Mouse (Mus musculus) macrophage (primary cell): ENCODE results near the gene Gcn1l1. TPM values are rescaled to one million over a fixed set of nuclear protein-coding genes. Genes with fewer than 3 reads are reported as not detected.

Experiments
- H3K27ac ChIP-seq: fragments of 350-480 bp; formaldehyde crosslinking; 2 replicates; pipeline ENCODE4 v1.9.0; 2021
- H3K36me3 ChIP-seq: fragments of 350-480 bp; formaldehyde crosslinking; 2 replicates; pipeline ENCODE4 v1.9.0; 2021; ENCODE audit errors: inconsistent target
- H3K4me3 ChIP-seq: fragments of 350-480 bp; formaldehyde crosslinking; 2 replicates; pipeline ENCODE4 v1.9.0; 2021; ENCODE audit errors: inconsistent target
- H3K79me2 ChIP-seq: fragments of 350-480 bp; formaldehyde crosslinking; 2 replicates; pipeline ENCODE4 v1.9.0; 2021; ENCODE audit errors: inconsistent target
- WGBS: methylation state at CpG from one replicate; pipeline ENCODE4 v1.1.7; 2026; ENCODE audit warnings: inconsistent platforms; ENCODE audit not compliant: missing documents; 5-methylcytosine and 5-hydroxymethylcytosine counted together
- polyA plus RNA-seq: library from polyadenylated mRNA; stranded (reverse); fragments of 250-400 nt; gene quantifications from 3 replicates; pipeline ENCODE4 v1.2.4, GENCODE M21; 2018; ENCODE audit warnings: inconsistent platforms

Gcn1l1 gene
- polyA plus RNA-seq, 1 experiment from 2014 or later: 12.9 TPM

DNA sequence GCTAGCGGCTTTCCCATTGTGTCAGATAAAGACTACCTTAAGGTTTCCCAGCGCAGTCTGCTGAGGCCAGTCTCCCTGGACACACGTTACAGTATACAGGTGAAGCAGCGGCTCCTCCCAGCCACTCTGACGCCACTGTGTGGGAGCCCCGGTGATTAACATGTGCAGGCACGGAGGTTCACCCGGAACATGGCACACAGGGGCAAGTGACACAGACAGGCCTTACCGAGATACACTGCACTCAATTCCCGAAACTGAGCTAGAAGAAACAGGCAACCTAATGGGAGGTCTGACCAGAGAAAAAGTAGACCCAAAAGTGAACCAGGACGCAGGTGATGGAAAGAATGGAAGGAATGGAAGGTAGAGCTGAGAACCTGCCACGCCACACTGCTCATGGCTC lies 88.7 kb downstream of the Gcn1l1 start:
- Histone ChIP-seq H3K36me3 (no peaks in the 10 kb centered on the region), H3K79me2 (no peaks in the 10 kb centered on the region), H3K4me3 (no peak overlapping the region), H3K27ac (no peak overlapping the region)
- 93% methylated on average over 12 of the region's 12 CpGs for WGBS

DNA sequence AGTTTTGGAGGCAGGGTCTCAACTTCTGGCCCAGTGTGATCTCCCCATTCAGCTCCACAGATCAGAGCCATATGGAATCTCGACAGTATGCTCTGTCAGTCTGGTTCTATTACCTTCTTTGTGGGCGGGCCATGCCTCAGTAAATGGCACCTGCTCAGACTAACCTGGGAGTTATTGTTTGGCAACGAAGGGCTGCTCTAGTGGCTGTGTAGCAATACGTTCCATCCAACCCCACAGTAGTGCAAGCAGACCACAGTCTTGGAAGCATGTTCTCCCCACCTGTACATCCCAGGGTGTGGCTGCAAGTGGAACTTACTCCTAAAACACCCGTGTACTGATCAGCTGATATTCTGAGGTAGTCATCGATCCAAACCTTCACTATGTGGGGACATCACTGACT lies 91.6 kb downstream of the Gcn1l1 start:
- WGBS: 92% methylated on average over 6 of the region's 6 CpGs

DNA sequence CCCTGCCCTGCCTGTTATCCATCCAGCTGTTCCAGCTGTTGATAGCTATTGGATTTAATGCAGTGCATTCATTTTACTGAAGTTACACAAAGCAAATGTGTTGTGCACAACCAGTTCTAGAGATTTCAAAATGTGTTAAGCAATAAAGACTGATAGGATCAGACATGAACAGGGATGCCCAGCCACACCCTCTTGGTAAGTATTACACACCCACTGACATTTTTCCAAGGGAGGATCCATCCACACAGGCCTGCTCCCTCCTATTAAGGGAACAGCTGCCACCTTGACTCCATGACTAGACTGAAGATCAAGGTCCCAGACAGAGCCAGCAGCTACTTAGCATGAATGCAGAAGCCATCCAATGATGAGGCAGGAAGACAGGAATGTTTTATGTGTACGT lies 92.2 kb downstream of the Gcn1l1 start:
- Histone ChIP-seq H3K36me3 (no peaks in the 10 kb centered on the region), H3K79me2 (no peaks in the 10 kb centered on the region), H3K4me3 (no peak overlapping the region), H3K27ac (no peak overlapping the region)
- WGBS: 86% methylated on average over 1 of the region's 1 CpGs

More for the DNA sequence above, 91.6 kb downstream of the Gcn1l1 start:
- H3K4me3 ChIP-seq: no peak overlapping the region
- no peaks in the 10 kb centered on the region for H3K36me3 ChIP-seq
- no peaks in the 10 kb centered on the region for H3K79me2 ChIP-seq
- no peak overlapping the region for H3K27ac ChIP-seq

DNA sequence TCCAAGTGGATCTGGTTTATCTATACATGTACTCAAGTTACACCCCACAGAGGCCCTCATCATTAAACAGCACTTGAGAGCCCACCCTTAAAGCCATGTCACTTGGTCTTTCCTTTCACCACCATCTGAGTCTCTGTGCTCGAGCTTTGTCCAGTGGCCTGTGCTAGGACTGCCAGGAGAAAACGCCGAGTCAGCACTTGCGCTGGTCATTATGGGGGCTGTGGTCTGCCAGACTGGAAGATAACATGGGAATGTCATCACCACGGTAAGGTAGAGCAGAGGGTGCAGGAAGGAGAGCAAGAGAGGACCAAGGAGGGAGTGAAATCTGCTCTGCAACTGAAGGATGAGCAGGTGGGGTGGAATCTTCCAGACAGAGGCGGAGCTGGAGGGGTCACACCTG lies 93.3 kb downstream of the Gcn1l1 start:
- WGBS: 87% methylated on average over 6 of the region's 6 CpGs
- Histone ChIP-seq H3K36me3 (no peaks in the 10 kb centered on the region), H3K27ac (no peak overlapping the region), H3K4me3 (no peak overlapping the region), H3K79me2 (no peaks in the 10 kb centered on the region)

DNA sequence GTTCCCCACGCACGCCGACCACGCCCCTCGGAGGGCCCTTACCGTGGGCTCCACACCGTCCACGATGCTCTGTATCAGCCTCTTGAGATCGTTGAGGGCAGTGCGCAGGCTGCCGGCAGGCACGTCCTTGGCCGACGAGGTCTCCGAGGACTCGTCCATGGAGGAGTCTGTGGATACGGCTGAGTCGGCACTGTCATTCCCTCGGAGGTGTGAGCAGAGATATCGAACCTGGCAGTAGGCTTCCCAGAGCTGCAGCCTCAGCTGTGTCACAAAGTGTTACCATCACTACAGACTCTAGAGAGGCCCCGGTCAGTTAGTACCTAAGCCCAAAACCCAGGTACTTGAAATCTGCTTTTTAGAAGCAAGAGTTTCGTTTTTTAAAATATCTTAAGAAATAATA lies 97.6 kb downstream of the Gcn1l1 start:
- Histone ChIP-seq H3K4me3 (no peak overlapping the region), H3K36me3 (no peaks in the 10 kb centered on the region), H3K79me2 (no peaks in the 10 kb centered on the region), H3K27ac (no peak overlapping the region)
- WGBS: 93% methylated on average over 22 of the region's 22 CpGs

DNA sequence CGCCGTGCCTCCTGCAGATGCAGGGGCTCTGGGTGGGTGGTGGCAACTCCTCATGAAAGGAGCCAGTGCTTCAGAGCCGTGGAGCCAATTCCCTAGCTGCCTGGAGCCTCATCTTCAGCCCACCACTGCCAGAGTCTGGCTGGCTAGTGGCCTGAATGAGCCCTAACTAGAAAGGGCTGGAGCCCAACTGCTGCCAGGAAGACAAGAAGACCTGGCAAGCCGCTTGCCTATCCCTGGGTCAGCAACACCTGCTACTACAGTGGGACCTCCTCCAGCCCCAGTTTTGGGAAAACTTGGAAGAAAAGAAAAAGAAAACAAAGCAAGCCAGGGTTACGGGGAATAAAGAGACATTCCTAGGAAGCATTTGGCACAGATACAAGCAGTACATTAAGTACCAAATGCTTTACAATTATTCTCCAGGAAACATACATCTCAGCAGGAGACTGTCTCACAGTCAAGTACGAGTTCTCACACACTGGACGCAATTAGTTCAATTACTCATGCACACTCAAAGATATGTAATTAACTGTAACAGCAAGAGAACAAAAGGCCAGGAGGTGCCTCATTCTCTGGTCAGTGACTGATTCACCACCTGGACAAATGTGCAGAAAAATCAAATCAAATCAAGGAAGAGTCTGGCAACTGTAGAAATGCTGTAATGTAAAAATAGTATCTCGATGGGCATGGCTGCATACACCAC lies 101.5 kb downstream of the Gcn1l1 start:
- Histone ChIP-seq H3K36me3 (no peaks in the 10 kb centered on the region), H3K27ac (no peak overlapping the region), H3K4me3 (no peak overlapping the region), H3K79me2 (no peaks in the 10 kb centered on the region)
- 93% methylated on average over 8 of the region's 8 CpGs for WGBS

DNA sequence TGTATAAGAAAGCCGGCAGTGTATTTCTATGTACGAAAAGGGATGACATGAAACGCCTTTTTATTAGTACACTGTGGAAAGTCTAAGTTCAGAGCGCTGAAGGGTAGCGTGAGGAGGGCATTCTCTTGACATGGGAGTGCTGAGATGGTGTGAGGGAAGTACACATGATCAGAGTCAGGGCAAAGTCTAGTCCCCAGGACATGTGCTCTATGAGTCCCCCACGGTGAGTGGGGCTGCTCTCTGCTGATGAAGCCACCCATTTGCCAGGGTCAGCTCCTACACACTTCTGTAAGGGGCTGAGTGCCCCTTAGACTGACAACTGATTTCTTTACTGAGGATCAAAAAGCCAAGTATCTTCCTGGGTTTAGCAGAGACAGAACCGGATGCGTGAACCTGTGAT lies 102.2 kb downstream of the Gcn1l1 start:
- WGBS: 93% methylated on average over 8 of the region's 8 CpGs

DNA sequence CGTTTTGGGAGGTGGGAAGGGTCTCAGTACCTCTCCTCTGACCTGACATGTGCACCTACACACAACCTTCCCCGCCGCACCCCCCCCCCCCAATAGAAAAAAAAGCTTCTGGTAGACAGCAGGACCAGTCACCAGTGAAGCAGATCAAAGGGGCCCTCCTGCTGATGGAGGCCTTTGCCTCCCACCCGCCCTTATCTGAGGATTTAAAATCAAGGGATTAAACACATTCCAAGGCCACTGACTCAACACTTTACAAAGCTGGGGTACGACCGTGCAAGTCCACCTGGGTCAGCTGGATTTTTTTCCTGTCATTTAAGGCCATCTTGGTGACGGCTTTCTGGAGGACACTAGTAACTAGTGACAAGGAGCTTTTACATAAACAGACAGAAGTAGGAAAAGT lies 102.8 kb downstream of the Gcn1l1 start:
- no peaks in the 10 kb centered on the region for H3K36me3 ChIP-seq
- no peaks in the 10 kb centered on the region for H3K79me2 ChIP-seq
- 89% methylated on average over 7 of the region's 7 CpGs for WGBS
- H3K27ac ChIP-seq: no peak overlapping the region
- no peak overlapping the region for H3K4me3 ChIP-seq

More for the DNA sequence above, 102.2 kb downstream of the Gcn1l1 start:
- Histone ChIP-seq H3K36me3 (no peaks in the 10 kb centered on the region), H3K27ac (no peak overlapping the region), H3K4me3 (no peak overlapping the region), H3K79me2 (no peaks in the 10 kb centered on the region)

DNA sequence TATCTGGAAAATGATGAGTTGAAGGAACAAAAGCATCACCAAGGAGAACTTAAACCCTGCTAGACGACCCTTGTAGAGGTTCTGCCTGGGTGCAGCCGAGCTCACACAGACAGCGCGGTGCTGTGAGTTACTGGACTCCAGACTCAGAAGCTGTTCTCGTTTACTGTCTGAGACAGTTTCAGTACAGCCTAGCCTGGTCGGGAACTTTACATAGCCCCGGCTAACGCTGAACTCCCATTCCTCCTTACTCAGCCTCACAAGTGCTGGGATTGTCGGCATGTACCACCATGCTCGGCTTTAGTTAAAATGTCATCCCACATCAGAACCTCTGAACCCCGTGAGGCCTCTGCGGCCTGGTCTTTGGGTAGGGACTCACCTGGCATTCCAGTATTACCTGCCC lies 103.9 kb downstream of the Gcn1l1 start:
- Histone ChIP-seq H3K4me3 (no peak overlapping the region), H3K79me2 (no peaks in the 10 kb centered on the region)
- WGBS: 94% methylated on average over 12 of the region's 12 CpGs

DNA sequence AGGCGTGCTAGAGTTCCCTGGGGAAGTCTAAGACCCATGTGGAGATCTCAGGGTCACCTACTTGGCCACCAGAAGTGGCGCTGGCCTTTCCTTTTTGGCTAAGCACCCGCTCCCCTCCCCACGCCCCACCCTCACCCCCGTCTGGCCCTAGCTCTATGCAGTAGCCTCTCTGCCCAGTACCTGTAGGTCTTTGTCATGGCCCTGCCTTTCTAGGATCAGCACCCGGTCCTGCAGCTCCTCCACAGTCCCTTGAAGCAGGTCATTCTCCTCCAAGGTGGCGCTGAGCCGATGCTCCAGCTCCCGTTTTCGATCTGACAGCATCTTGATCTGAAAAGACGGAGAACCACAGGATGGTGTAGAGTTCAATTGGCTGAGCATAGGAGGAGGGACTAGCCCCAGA lies 104.9 kb downstream of the Gcn1l1 start:
- 93% methylated on average over 11 of the region's 11 CpGs for WGBS
- no peaks in the 10 kb centered on the region for H3K36me3 ChIP-seq
- no peak overlapping the region for H3K27ac ChIP-seq
- H3K4me3 ChIP-seq: no peak overlapping the region
- H3K79me2 ChIP-seq: no peaks in the 10 kb centered on the region

More for the DNA sequence above, 103.9 kb downstream of the Gcn1l1 start:
- no peaks in the 10 kb centered on the region for H3K36me3 ChIP-seq
- H3K27ac ChIP-seq: no peak overlapping the region

DNA sequence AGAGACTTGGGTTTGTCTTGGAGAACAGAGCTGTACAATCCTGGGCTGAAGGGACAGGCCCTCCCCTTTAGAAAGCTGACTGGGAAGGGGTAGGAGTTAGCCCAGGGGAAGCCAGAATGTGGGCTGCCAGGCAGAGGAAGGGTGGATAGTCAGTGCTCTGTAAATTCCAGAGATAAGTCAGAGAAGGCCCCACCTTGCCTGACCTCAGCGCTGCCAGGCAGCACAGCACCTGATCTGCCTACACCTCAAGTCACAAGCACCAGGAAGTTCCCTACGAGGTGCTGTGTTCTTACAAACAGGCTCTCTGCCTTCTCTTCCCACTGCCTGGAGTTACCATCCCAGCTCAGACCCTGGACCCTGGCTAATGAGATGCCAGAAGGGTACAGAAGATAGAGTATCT lies 105.4 kb downstream of the Gcn1l1 start:
- Histone ChIP-seq H3K36me3 (no peaks in the 10 kb centered on the region), H3K4me3 (no peak overlapping the region), H3K79me2 (no peaks in the 10 kb centered on the region), H3K27ac (no peak overlapping the region)
- 65% methylated on average over 2 of the region's 2 CpGs for WGBS

DNA sequence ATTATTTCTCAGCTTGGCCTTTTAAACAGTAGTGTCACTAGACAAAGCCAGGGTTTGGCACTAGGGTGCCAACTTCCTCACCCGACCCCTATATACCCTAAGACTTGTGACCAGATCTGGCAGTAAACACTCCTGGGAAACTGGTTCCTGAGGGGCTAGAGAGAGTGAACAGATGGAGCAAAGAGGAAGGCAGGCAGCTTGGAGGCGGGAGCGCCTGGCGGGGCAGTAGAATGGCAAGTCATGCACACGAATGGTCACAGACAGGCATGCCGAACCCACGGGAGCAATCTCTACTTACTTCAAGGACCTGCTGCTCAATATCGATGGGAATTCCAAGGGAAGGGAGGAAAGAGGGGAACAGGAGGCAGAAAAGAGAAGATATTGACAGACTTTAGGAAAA lies 106.8 kb downstream of the Gcn1l1 start:
- Histone ChIP-seq H3K36me3 (no peaks in the 10 kb centered on the region), H3K79me2 (no peaks in the 10 kb centered on the region), H3K4me3 (no peak overlapping the region), H3K27ac (no peak overlapping the region)
- WGBS: 82% methylated on average over 8 of the region's 8 CpGs

Other genes starting within 250 kb of the Gcn1l1 start
- 61.4 to 98.7 TPM (median 76.4 TPM) in 3 replicates for gene Srsf9, start 238.1 kb upstream of the Gcn1l1 start, polyA plus RNA-seq
- 23.7 to 43.8 TPM (median 24.3 TPM) in 3 replicates for gene Gatc, start 224.1 kb upstream of the Gcn1l1 start, polyA plus RNA-seq
- gene Triap1, start 224.0 kb upstream of the Gcn1l1 start, polyA plus RNA-seq: 36.6 to 91.2 TPM (median 78.9 TPM) in 3 replicates
- 268 to 413 TPM (median 344 TPM) in 3 replicates for gene Cox6a1, start 216.3 kb upstream of the Gcn1l1 start, polyA plus RNA-seq
- gene Msi1, start 135.7 kb upstream of the Gcn1l1 start, polyA plus RNA-seq: not detected in 3 replicates
- not detected in 3 replicates for gene Pla2g1b, start 99.0 kb upstream of the Gcn1l1 start, polyA plus RNA-seq
- 6.7 to 11.2 TPM (median 7.2 TPM) in 3 replicates for gene Sirt4, start 80.5 kb upstream of the Gcn1l1 start, polyA plus RNA-seq
- 48.5 to 74.5 TPM (median 67.7 TPM) in 3 replicates for gene Pxn, start 58.6 kb upstream of the Gcn1l1 start, polyA plus RNA-seq
- gene Rplp0, start 5.8 kb upstream of the Gcn1l1 start, polyA plus RNA-seq: 520 to 1,272 TPM (median 1,219 TPM) in 3 replicates
- 53.2 to 67.5 TPM (median 59.0 TPM) in 3 replicates for gene Rab35, start 66.7 kb downstream of the Gcn1l1 start, polyA plus RNA-seq
- gene Bicdl1, start 166.4 kb downstream of the Gcn1l1 start, polyA plus RNA-seq: 2.0 to 3.9 TPM (median 2.5 TPM) in 3 replicates